Mouse (Mus musculus) urinary bladder, postnatal 0 days (tissue): ENCODE data around the gene Olfr1250. TPM values are rescaled to one million over a fixed set of nuclear protein-coding genes. Genes with fewer than 3 reads are reported as not detected.

Source experiments
- polyA plus RNA-seq: library from polyadenylated mRNA; unstranded; fragments of >200 nt; fragmentation: Nextera tagmentation; extraction: Ambion mirVana; gene quantifications from 2 replicates; pipeline ENCODE4 v1.2.1, GENCODE M21; 2015

Olfr1250 gene
- not detected in 2 replicates for polyA plus RNA-seq

DNA sequence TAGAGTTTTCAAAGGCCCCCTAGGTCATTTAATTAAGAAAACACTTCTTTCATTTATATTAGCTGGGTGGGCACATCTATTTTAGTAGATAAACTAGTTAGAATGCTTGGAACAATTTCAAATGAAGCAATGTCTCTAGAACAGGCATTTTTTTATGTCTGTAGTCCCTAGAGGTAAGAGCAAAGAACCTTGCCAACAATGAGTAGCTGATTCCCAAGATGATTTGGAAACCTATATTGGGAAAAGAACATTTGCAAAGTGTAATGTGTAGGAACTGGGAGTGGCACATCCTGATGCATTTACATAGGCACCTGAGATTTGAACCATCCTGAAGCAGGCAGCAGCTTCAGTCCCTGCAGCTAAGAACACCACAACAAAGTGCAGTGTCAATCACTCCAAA lies at the start of gene Olfr1250:
Gene Olfr1250, minus strand, starts transcription at position 101 of the 400 bp plus-strand sequence.

DNA sequence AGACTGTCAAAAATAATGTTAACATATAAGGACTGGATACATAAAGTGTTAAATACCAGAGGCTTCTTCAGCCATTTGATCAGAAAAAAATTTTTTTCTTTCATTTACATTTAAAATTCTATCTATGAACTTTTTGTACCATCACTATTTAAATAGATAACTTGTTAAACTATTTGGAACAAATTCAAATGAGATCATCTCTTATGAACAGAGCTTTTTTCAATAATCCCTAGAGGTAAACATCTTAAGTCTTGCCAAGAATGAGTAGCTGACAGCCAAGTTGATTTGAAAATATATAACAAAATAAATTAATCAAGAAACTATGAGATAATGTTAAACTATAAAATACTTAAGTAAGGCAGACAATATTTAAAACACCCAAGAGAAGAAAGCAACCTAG lies 10.6 kb upstream of the Olfr1250 start, which contains the start of gene Olfr1251:
Gene Olfr1251, minus strand, starts transcription at position 101 of the 400 bp plus-strand sequence.

DNA sequence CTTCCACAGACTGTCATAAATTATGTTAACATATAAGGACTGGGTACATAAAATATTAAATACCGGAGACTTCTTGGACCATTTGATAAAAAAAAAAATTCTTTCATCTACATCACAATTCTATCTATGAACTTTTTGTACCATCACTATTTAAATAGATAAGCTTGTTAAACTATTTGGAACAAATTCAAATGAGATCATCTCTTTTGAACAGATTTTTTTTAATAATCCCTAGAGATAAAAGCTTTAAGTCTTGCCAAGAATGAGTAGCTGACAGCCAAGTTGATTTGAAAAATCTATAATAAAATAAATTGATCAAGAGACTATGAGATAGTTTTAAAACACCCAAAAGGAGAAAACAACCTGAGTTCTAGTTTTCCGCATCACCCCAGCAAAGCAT lies 26.4 kb downstream of the Olfr1250 start, which contains the start of gene Olfr1249:
Gene Olfr1249, minus strand, starts transcription at position 101 of the 400 bp plus-strand sequence.

DNA sequence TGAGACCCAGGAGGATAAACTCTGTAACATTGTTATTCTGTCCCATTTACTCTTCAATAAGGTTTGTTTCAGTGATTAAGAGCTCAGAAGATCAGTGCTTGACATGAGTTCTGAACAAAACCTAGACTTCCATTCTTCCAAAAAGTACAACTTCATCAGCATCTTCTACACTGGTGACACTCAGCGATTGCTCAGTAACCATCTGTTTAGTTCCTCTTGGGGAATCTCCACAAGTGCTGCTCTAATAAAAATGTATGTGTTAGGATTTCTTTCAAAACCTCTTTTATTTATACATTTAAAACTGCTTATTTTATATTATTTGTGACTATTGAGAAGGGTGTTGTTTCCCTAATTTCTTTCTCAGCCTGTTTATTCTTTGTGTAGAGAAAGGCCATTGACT lies 43.1 kb downstream of the Olfr1250 start, which contains the start of gene Olfr1248:
Gene Olfr1248, minus strand, starts transcription at position 101 of the 400 bp plus-strand sequence.

DNA sequence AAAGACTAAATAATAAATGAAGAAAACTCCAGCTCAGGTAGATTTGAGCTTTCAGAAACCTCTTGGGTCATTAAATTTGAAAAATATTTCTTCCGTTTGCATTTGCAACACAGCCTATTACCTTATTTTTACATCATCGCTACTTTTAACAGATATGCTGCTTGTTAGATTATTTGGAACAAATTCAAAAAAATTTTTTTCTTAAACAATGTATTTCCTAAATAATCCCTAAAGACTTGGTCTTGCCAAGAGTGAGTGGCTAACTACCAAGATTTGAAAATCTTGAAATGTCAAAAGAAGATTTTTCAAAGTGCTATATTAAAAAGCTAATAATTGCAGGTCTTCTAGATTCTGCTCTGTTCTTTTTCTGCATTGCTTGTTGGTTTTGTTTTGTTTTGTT lies 47.2 kb downstream of the Olfr1250 start, which contains the start of gene Olfr1247:
Gene Olfr1247, minus strand, starts transcription at position 101 of the 400 bp plus-strand sequence.

Other genes starting within 250 kb of the Olfr1250 start
- not detected in 2 replicates for gene Olfr1239, start 241.1 kb downstream of the Olfr1250 start, polyA plus RNA-seq
- not detected in 2 replicates for gene Olfr1240, start 218.5 kb downstream of the Olfr1250 start, polyA plus RNA-seq
- gene Olfr1241, start 174.3 kb downstream of the Olfr1250 start, polyA plus RNA-seq, result not detected in 2 replicates
- not detected in 2 replicates for gene Olfr1242, start 163.1 kb downstream of the Olfr1250 start, polyA plus RNA-seq
- not detected in 2 replicates for gene Olfr1243, start 130.0 kb downstream of the Olfr1250 start, polyA plus RNA-seq
- gene Olfr1245, start 83.0 kb downstream of the Olfr1250 start, polyA plus RNA-seq, result not detected in 2 replicates
- not detected in 2 replicates for gene Olfr1246, start 68.3 kb downstream of the Olfr1250 start, polyA plus RNA-seq
- not detected in 2 replicates for gene Olfr1247, start 47.3 kb downstream of the Olfr1250 start, polyA plus RNA-seq
- not detected in 2 replicates for gene Olfr1248, start 43.2 kb downstream of the Olfr1250 start, polyA plus RNA-seq
- not detected in 2 replicates for gene Olfr1249, start 26.5 kb downstream of the Olfr1250 start, polyA plus RNA-seq
- gene Olfr1251, start 10.5 kb upstream of the Olfr1250 start, polyA plus RNA-seq, result not detected in 2 replicates
- not detected in 2 replicates for gene Olfr1252, start 63.5 kb upstream of the Olfr1250 start, polyA plus RNA-seq
- not detected in 2 replicates for gene Olfr1253, start 95.6 kb upstream of the Olfr1250 start, polyA plus RNA-seq
- not detected in 2 replicates for gene Olfr1254, start 132.2 kb upstream of the Olfr1250 start, polyA plus RNA-seq
- not detected in 2 replicates for gene Olfr1255, start 150.6 kb upstream of the Olfr1250 start, polyA plus RNA-seq
- not detected in 2 replicates for gene Olfr1256, start 180.1 kb upstream of the Olfr1250 start, polyA plus RNA-seq
- not detected in 2 replicates for gene Olfr48, start 186.7 kb upstream of the Olfr1250 start, polyA plus RNA-seq
- not detected in 2 replicates for gene Olfr1257, start 217.0 kb upstream of the Olfr1250 start, polyA plus RNA-seq